Mouse (Mus musculus) cortical plate, adult 2 months (tissue): Measurements from ENCODE around the gene Pdhx. TPM values are rescaled to one million over a fixed set of nuclear protein-coding genes. Genes with fewer than 3 reads are reported as not detected.

Source experiments
- H3K27ac ChIP-seq: fragments of 200-500 bp; 2 replicates; pipeline ENCODE4 v1.5.1; 2012; ENCODE audit warnings: low read length, control low read depth, inconsistent platforms; ENCODE audit not compliant: insufficient read depth
- H3K4me1 ChIP-seq: fragments of 200-500 bp; 2 replicates; pipeline ENCODE4 v1.6.1; 2011; ENCODE audit warnings: low read length; ENCODE audit not compliant: control insufficient read depth, insufficient read depth
- H3K4me3 ChIP-seq: fragments of 200-500 bp; 2 replicates; pipeline ENCODE4 v1.5.1; 2011; ENCODE audit warnings: mild to moderate bottlenecking, low read length, control low read depth; ENCODE audit not compliant: insufficient read depth
- CTCF ChIP-seq: fragments of 200-500 bp; IDR thresholded peaks from 2 replicates; pipeline ENCODE4 v1.5.1; 2011; ENCODE audit warnings: mild to moderate bottlenecking, control low read depth, low read length; ENCODE audit not compliant: insufficient read depth; ENCODE audit errors: extremely low read depth
- POLR2A ChIP-seq: fragments of 200-500 bp; IDR thresholded peaks from 2 replicates; pipeline ENCODE4 v1.6.1; 2011; ENCODE audit warnings: mild to moderate bottlenecking, low read length, control low read depth; ENCODE audit not compliant: insufficient read depth; ENCODE audit errors: extremely low read depth
- polyA plus RNA-seq: library from polyadenylated mRNA; depleted of rRNA; stranded (reverse); fragments of >200 nt; gene quantifications from 2 replicates; pipeline ENCODE4 v1.2.3, GENCODE M21; 2012

The Pdhx gene
- polyA plus RNA-seq, 1 experiment: 47.7 TPM

DNA sequence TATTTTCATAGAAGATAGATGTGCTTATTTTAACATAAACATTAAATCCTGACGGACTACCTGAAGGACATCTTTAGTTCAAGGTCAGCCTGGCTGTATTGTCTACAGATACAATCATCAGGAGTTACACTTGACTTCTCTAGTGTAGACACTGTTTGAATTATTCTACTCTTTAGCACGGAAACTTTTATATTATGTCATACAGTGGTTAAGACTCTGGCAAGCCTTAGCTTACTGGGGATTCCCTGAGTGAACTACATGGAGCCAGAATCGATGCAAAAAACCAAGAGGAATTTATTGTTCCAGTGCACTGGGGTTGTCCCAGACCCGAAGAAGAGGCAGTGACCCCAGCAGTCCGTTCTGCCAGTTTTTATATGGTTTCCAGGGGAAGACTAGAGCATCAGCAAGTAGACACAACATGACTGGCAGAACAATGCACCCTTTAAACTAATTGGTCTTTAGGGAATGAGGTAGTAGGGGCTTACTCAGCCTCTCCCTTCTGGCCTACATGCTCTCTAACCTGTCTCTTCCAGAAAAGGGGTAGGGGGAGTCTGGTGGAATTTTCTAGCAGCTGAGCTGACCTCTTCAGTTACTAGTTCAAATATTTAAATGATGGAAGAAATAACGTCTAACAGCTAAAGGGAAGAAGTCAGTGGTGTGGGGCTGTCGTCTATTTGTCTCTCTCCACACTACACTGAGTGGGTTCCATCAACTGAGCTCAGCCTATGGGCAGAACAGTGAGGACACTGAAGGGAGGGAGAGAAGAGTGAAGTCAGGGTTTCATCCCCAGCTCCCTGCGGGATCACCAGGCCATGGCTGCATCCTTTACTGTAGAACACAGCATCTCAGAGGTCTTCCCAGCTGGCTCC is 6.4 kb downstream of the Pdhx start:
- H3K4me3 ChIP-seq: no peak overlapping the region
- H3K27ac ChIP-seq: no peak overlapping the region
- H3K4me1 ChIP-seq: peaks cover 2% of the 10 kb centered on the region; the same call in 1 of the 2 replicates
- no peak for TF ChIP-seq POLR2A
- TF ChIP-seq CTCF: no peak

DNA sequence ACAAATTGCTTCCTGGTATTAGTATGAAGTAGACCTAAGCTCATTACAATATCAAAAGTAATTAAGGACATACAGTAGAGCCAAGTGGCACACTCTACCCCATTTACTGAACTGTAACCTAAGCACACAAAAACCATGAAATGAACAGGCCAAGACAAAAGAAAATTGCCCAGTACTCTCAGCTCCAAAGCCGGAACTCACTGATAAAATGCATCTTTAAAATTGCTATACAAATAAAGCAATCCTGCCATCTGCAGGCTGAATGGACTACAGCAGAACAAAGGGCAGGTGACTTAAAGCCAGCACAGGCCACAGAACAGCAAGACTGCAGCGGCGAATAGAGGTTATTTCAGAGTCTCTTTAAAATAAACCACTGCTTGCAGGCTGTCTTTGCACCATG is 10.4 kb downstream of the Pdhx start:
- no peaks in the 10 kb centered on the region for H3K4me1 ChIP-seq
- H3K4me3 ChIP-seq: no peak overlapping the region
- no peak overlapping the region for H3K27ac ChIP-seq
- peak; percentile 58 for TF ChIP-seq CTCF
- TF ChIP-seq POLR2A: no peak

DNA sequence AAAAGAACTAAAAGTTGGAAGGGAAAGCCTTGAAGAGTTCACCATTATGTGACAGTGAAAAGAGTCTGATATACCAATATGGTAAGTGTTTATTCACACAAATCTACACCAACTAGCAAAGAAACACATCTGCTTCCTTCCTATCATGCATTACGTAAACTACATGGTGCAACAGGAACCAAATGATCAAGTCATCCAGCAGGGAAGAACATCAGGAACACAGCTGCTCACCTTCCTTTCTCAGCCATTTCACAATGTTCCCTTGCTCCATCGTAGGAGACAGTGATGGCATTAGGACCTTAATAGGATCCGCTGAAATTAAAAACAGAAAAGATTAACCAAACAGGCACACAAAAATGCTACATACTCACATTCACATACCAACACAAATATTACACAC is 15.0 kb downstream of the Pdhx start:
- no peak overlapping the region for H3K27ac ChIP-seq
- no peak for TF ChIP-seq POLR2A
- no peak for TF ChIP-seq CTCF
- no peak overlapping the region for H3K4me3 ChIP-seq
- H3K4me1 ChIP-seq: no peaks in the 10 kb centered on the region

DNA sequence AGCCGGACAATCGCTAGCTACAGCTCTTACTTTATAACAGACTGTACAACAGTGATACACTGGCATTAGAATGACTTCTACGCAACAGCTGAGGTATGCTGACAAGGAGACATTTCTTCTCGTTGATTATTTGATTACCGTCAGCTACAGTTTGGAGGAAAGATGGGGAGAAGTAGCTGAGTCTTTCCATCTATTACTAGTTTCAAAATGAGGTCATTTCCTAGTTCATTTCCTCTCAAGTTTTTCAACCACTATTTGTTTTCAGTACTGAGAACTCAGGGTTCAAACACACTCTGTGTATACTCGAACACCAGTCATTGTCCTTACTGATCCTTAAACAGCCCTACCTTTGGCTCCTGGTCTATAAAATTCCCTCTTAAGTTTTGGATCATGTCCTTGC is 17.5 kb downstream of the Pdhx start:
- Histone ChIP-seq H3K4me1 (no peaks in the 10 kb centered on the region), H3K4me3 (no peak overlapping the region), H3K27ac (no peak overlapping the region)
- TF ChIP-seq CTCF: no peak
- no peak for TF ChIP-seq POLR2A

DNA sequence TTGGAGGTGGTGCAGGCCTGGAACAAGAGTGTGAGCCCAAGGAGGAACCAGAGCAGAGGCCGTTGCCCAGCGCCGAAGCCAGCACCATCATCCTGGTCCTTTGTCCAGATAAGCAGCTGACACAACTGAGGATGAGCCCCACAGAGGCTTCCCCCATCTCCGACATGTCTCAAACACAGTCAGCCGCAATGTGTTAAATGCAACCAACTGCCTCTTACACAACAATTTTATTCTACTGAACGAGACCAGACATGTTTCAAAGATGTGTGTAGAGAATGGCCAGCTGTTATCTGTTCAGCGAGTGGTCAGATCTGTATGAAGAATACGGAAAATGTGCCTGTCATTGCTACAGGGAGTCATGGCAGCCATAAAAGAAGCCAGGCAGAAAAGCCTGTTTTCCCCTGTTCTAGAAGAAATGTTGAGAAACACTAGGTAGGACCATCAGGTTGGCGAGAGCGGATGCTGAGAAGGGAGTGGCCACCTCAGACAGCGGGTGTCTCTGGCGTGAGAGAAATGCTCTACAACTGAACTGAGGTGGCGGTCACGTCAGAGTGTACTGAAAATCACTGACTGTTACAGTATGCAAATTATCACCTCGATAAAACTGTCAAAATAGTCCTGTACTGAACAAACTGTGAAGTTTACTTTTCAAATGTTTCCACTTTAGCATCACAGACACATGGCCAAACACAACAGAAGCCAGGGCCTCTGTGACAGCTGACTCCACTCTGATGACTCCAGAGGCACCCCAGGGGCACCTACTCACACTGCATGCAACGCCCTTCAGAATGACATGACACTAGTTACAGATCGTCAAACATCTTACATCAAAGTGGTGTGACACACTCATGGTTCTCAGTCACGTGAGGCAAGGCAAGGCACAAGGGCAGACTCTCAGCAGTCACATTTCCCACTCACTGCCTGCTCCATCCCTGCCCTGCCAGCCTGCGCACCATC is 21.1 kb downstream of the Pdhx start:
- TF ChIP-seq CTCF: no peak
- Histone ChIP-seq H3K4me3 (no peak overlapping the region), H3K4me1 (no peaks in the 10 kb centered on the region), H3K27ac (no peak overlapping the region)

DNA sequence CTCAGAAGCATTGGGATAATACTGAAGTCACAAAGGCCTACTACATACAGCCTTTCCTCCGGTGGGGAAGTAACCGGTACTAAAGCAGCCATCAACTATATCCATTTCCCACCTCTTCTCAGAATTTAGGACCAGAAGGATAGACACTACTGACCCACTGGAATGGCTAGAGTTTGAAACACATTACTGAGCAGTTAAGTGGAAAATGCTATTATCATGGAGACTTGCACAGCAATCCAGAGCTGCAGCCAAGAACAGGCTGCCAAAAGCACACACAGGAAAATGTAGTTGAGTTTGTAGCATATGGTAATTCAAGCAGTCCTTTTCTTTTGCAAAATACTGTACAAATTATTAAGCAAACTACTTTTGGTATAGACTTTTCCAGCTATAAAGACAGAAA is 28.0 kb downstream of the Pdhx start:
- Histone ChIP-seq H3K4me3 (no peak overlapping the region), H3K27ac (no peak overlapping the region), H3K4me1 (no peaks in the 10 kb centered on the region)
- no peak for TF ChIP-seq CTCF
- TF ChIP-seq POLR2A: no peak

DNA sequence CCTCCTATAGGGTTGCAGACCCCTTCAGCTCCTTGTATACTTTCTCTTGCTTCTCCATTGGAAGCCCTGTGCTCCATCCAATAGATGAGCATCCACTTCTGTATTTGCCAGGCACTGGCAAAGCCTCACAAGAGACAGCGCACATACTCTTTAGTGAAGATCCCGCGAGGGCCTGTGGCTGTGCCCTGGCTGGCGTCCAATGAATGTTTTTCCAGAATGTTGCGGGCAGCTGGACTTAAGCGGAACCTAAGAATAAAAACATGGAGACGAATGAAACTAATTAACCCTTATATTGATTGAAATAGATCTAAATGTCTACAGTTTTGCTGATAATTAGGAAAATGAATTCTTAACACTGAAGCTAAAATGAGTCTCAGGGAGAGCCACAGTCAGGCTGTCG is 32.4 kb downstream of the Pdhx start:
- Histone ChIP-seq H3K27ac (no peak overlapping the region), H3K4me1 (no peaks in the 10 kb centered on the region), H3K4me3 (no peak overlapping the region)
- no peak for TF ChIP-seq POLR2A
- no peak for TF ChIP-seq CTCF

DNA sequence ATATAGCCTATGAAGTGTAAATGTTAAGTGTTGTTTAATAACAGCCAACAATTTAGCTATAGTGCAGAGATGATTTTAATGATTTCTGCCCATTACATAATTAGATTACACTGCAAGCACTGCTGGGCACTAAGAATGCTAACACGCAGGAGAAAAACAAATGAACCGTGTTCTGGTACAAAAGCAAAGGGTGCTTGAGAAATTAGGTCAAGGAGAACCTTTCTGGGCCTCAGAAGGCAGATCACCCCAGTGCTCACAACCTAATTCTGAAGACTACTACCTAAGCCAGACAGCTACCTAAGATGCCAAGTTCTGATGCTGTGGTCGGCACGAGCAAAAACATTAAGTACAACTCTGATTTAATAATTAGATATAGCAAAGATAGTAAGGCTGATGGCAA is 35.5 kb downstream of the Pdhx start:
- H3K4me1 ChIP-seq: no peaks in the 10 kb centered on the region
- no peak overlapping the region for H3K27ac ChIP-seq
- no peak overlapping the region for H3K4me3 ChIP-seq
- no peak for TF ChIP-seq POLR2A
- TF ChIP-seq CTCF: no peak

DNA sequence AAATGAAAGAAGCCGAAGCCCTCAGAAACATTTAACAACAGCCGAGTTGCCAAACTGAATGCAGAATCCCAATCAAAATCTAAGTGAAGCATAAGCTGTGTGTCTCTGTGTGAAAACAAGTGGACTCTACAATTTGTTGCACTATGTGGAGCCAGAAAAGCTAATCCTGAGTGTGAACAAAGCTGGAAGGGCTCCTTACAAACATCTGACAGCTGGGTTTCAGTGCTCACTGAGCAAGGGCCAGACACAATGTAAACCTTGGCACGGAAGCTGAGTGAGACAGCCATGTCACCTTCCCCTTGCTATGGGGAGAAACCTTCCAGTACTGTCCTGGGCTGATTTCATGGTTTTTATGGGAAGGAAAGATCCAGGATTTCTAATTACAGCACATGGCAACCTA is 50.6 kb downstream of the Pdhx start:
- Histone ChIP-seq H3K4me1 (peaks cover 1% of the 10 kb centered on the region; the same call in 1 of the 2 replicates), H3K27ac (no peak overlapping the region), H3K4me3 (no peak overlapping the region)
- TF ChIP-seq CTCF (no peak), POLR2A (no peak)
